Mouse (Mus musculus) ES-Bruce4 (cell line): Measurements from ENCODE around the gene Gm40460. TPM values are rescaled to one million over a fixed set of nuclear protein-coding genes. Genes with fewer than 3 reads are reported as not detected.

Source experiments
- H3K27ac ChIP-seq: 2 replicates; pipeline ENCODE4 v1.5.1; 2012; ENCODE audit warnings: low read length, inconsistent platforms; ENCODE audit not compliant: insufficient read depth
- H3K27me3 ChIP-seq: 2 replicates; pipeline ENCODE4 v1.6.1; 2012; ENCODE audit warnings: mild to moderate bottlenecking, low read length, inconsistent platforms; ENCODE audit not compliant: control insufficient read depth, poor library complexity, insufficient read depth, severe bottlenecking
- H3K36me3 ChIP-seq: 2 replicates; pipeline ENCODE4 v1.6.1; 2012; ENCODE audit warnings: inconsistent platforms, mild to moderate bottlenecking, low read length, moderate library complexity; ENCODE audit not compliant: control insufficient read depth, poor library complexity, insufficient read depth, severe bottlenecking
- H3K4me1 ChIP-seq: one replicate; pipeline ENCODE4 v1.8.1; 2011; ENCODE audit warnings: low read length; ENCODE audit not compliant: control insufficient read depth, insufficient read depth
- H3K4me3 ChIP-seq: 2 replicates; pipeline ENCODE4 v1.5.1; 2011; ENCODE audit warnings: low read depth, mild to moderate bottlenecking, low read length
- H3K9ac ChIP-seq: 2 replicates; pipeline ENCODE4 v1.6.1; 2012; ENCODE audit warnings: low read depth, mild to moderate bottlenecking, inconsistent platforms; ENCODE audit not compliant: poor library complexity, severe bottlenecking
- H3K9me3 ChIP-seq: replicated peaks from 2 replicates; pipeline ENCODE4 v1.6.1; 2012; ENCODE audit warnings: mild to moderate bottlenecking, low read length, inconsistent platforms; ENCODE audit not compliant: control insufficient read depth, poor library complexity, insufficient read depth, severe bottlenecking
- CTCF ChIP-seq: IDR thresholded peaks from one replicate; pipeline ENCODE4 v1.8.1; 2011; ENCODE audit warnings: low read depth, low read length
- EP300 ChIP-seq: IDR thresholded peaks from 2 replicates; pipeline ENCODE4 v1.6.1; 2011; ENCODE audit warnings: low read depth, low read length; ENCODE audit not compliant: insufficient read depth
- POLR2A ChIP-seq: IDR thresholded peaks from one replicate; pipeline ENCODE4 v1.8.1; 2011; ENCODE audit warnings: low read length; ENCODE audit not compliant: insufficient read depth
- polyA plus RNA-seq: library from polyadenylated mRNA; stranded (reverse); fragments of >200 nt; gene quantifications from 2 replicates; pipeline ENCODE4 v1.2.4, GENCODE M21; 2011; ENCODE audit warnings: low read depth; ENCODE audit not compliant: missing spikeins, insufficient read depth, insufficient read length

Gm40460 gene
- polyA plus RNA-seq, 1 experiment: not detected

GRCm38 (mm10) chr7:142198748-142199147 is 42.1 kb downstream of the Gm40460 start:
- Histone ChIP-seq H3K27ac (no peak overlapping the region), H3K27me3 (no peaks in the 10 kb centered on the region), H3K4me1 (no peaks in the 10 kb centered on the region), H3K4me3 (no peak overlapping the region), H3K9me3 (peaks cover 15% of the 10 kb centered on the region), H3K36me3 (no peaks in the 10 kb centered on the region), H3K9ac (no peak overlapping the region)
- TF ChIP-seq POLR2A: no peak
- no peak for TF ChIP-seq CTCF
- TF ChIP-seq EP300: no peak

Other genes starting within 250 kb of the Gm40460 start
- gene Mob2, start 180.0 kb downstream of the Gm40460 start, polyA plus RNA-seq: 19.0 and 20.7 TPM in 2 replicates
- gene Dusp8, start 145.2 kb downstream of the Gm40460 start, polyA plus RNA-seq: 2.0 and 2.3 TPM in 2 replicates
- gene Gm45618, start 120.3 kb downstream of the Gm40460 start, polyA plus RNA-seq: not detected in 2 replicates
- not detected in 2 replicates for gene Gm39115, start 105.0 kb downstream of the Gm40460 start, polyA plus RNA-seq
- not detected in 2 replicates for gene Gm45337, start 96.5 kb downstream of the Gm40460 start, polyA plus RNA-seq
- gene Gm29735, start 84.0 kb downstream of the Gm40460 start, polyA plus RNA-seq: not detected in 2 replicates
- gene Gm4553, start 75.3 kb downstream of the Gm40460 start, polyA plus RNA-seq: not detected in 2 replicates
- not detected in 2 replicates for gene Krtap5-2, start 65.1 kb downstream of the Gm40460 start, polyA plus RNA-seq
- not detected in 2 replicates for gene Gm10153, start 50.7 kb downstream of the Gm40460 start, polyA plus RNA-seq
- gene Krtap5-3, start 39.7 kb downstream of the Gm40460 start, polyA plus RNA-seq: not detected in 2 replicates
- gene Gm7579, start 29.2 kb downstream of the Gm40460 start, polyA plus RNA-seq: not detected in 2 replicates
- gene Krtap5-5, start 11.1 kb downstream of the Gm40460 start, polyA plus RNA-seq: not detected in 2 replicates
- gene Gm2431, start 17.3 kb upstream of the Gm40460 start, polyA plus RNA-seq: not detected in 2 replicates
- gene Gm4559, start 33.3 kb upstream of the Gm40460 start, polyA plus RNA-seq: not detected in 2 replicates
- not detected in 2 replicates for gene Krtap5-1, start 56.0 kb upstream of the Gm40460 start, polyA plus RNA-seq
- not detected in 2 replicates for gene Krtap5-4, start 62.5 kb upstream of the Gm40460 start, polyA plus RNA-seq
- gene Ifitm10, start 132.7 kb upstream of the Gm40460 start, polyA plus RNA-seq: 0.90 TPM in 1 of 2 replicates, not detected in the other
- gene Gm49369, start 141.6 kb upstream of the Gm40460 start, polyA plus RNA-seq: not detected in 2 replicates
- gene Ctsd, start 147.0 kb upstream of the Gm40460 start, polyA plus RNA-seq: 248 and 256 TPM in 2 replicates
- 0.82 TPM in 1 of 2 replicates, not detected in the other for gene Syt8, start 193.8 kb upstream of the Gm40460 start, polyA plus RNA-seq
- 2.1 and 4.8 TPM in 2 replicates for gene Tnni2, start 200.7 kb upstream of the Gm40460 start, polyA plus RNA-seq
- gene Lsp1, start 219.7 kb upstream of the Gm40460 start, polyA plus RNA-seq: 3.7 and 6.0 TPM in 2 replicates